Comparison of ENCODE assay signal across 17 mouse cellular contexts in genomic region chr4:149796567-149797219, GRCm38 (mm10). TPM values are rescaled to one million over a fixed set of nuclear protein-coding genes. Genes with fewer than 3 reads are reported as not detected.
A peak's percentile ranks its signal among the peaks of the same experiment; 100 is the strongest.
DNase-seq lines count a peak whose midpoint lies in the region; ATAC-seq lines count a peak whose summit lies in the region.
"Had no signal": no experiment of that assay in that cellular context is flagged by ENCODE, and none has a peak within 500 bp of the region (broad histone marks: within the 10 kb centered on the region; RNA-seq: fewer than 3 reads in every experiment).

No protein-coding gene starts in this region.

- H3K9me3 ChIP-seq in heart, embryonic 12.5 days (replicated peaks), result no peaks in the 10 kb centered on the region
- no peaks in the 10 kb centered on the region for H3K9me3 ChIP-seq in heart, embryonic 10.5 days
- no peaks in the 10 kb centered on the region for H3K9me3 ChIP-seq in liver, embryonic 16.5 days (replicated peaks; ENCODE audit: control insufficient read depth, low read length)
- no peaks in the 10 kb centered on the region for H3K9me3 ChIP-seq in neural tube, embryonic 15.5 days (replicated peaks)
- H3K9me3 ChIP-seq: embryonic facial prominence, embryonic 15.5 days; forebrain, embryonic 12.5 days; hindbrain, embryonic 12.5 days; intestine, embryonic 15.5 days; kidney, embryonic 15.5 days; midbrain, embryonic 12.5 days; stomach, embryonic 15.5 days had no signal

- DNase-seq in heart, embryonic 10.5 days (ENCODE audit: low spot score), result no peak
- DNase-seq in 416B (ENCODE audit: low read depth), result peak; percentile 76
- peak; percentile 50 for DNase-seq in c-Kit-negative CD71-positive TER-119-positive erythroid progenitor cells, embryonic 14.5 days (ENCODE audit: low read depth, low spot score)
- DNase-seq in urinary bladder, postnatal 4 days (ENCODE audit: low spot score in 2 of 2), result no peak
- DNase-seq: adrenal gland, postnatal 25 days; cerebellum, adult 9-10 months had no signal

- H3K4me1 ChIP-seq in heart, embryonic 12.5 days (replicated peaks), result peaks cover 32% of the 10 kb centered on the region
- H3K4me1 ChIP-seq in heart, embryonic 10.5 days, result peaks cover 43% of the 10 kb centered on the region
- H3K4me1 ChIP-seq in liver, embryonic 16.5 days (ENCODE audit: control insufficient read depth, low read depth, low read length), result peaks cover 14% of the 10 kb centered on the region
- peaks cover 9% of the 10 kb centered on the region; the same call in 1 of the 2 replicates for H3K4me1 ChIP-seq in neural tube, embryonic 15.5 days

- no peak overlapping the region for H3K4me3 ChIP-seq in heart, embryonic 12.5 days
- no peak overlapping the region for H3K4me3 ChIP-seq in heart, embryonic 10.5 days
- H3K4me3 ChIP-seq in liver, embryonic 16.5 days (ENCODE audit: low read depth, low read length), result no peak overlapping the region
- H3K4me3 ChIP-seq in neural tube, embryonic 15.5 days (replicated peaks), result no peak overlapping the region
- H3K4me3 ChIP-seq: embryonic facial prominence, embryonic 15.5 days; forebrain, embryonic 12.5 days; hindbrain, embryonic 12.5 days; intestine, embryonic 15.5 days; kidney, embryonic 15.5 days; midbrain, embryonic 12.5 days; stomach, embryonic 15.5 days had no signal

- no peak for ATAC-seq in heart, embryonic 12.5 days (ENCODE audit: insufficient number of reproducible peaks, low FRiP score)
- ATAC-seq in liver, embryonic 16.5 days (ENCODE audit: low read depth), result peak; percentile 66
- ATAC-seq in neural tube, embryonic 15.5 days (ENCODE audit: low FRiP score), result no peak
- ATAC-seq: intestine, embryonic 15.5 days had no signal

- 45% methylated on average over 14 of the region's 14 CpGs for WGBS in heart, embryonic 12.5 days
- WGBS in heart, embryonic 10.5 days, result 50% methylated on average over 14 of the region's 14 CpGs
- WGBS in liver, embryonic 16.5 days (ENCODE audit: insufficient replicate concordance), result 52% methylated on average over 14 of the region's 14 CpGs
- WGBS in neural tube, embryonic 15.5 days, result 76% methylated on average over 14 of the region's 14 CpGs

- no peak overlapping the region for H3K9ac ChIP-seq in heart, embryonic 12.5 days
- no peak overlapping the region; the same call in 1 of the 2 replicates for H3K9ac ChIP-seq in liver, embryonic 16.5 days (ENCODE audit: low read depth, low read length)
- no peak overlapping the region for H3K9ac ChIP-seq in neural tube, embryonic 15.5 days (replicated peaks)
- H3K9ac ChIP-seq: embryonic facial prominence, embryonic 15.5 days; forebrain, embryonic 12.5 days; hindbrain, embryonic 12.5 days; intestine, embryonic 15.5 days; kidney, embryonic 15.5 days; midbrain, embryonic 12.5 days; stomach, embryonic 15.5 days had no signal

- no peak overlapping the region for H3K27ac ChIP-seq in heart, embryonic 12.5 days (ENCODE audit: poor library complexity, severe bottlenecking)
- H3K27ac ChIP-seq in heart, embryonic 10.5 days, result no peak overlapping the region
- H3K27ac ChIP-seq in liver, embryonic 16.5 days (ENCODE audit: low read length), result peak overlapping the region; percentile 71
- no peak overlapping the region for H3K27ac ChIP-seq in neural tube, embryonic 15.5 days (replicated peaks)
- H3K27ac ChIP-seq: embryonic facial prominence, embryonic 15.5 days; forebrain, embryonic 12.5 days; hindbrain, embryonic 12.5 days; intestine, embryonic 15.5 days; kidney, embryonic 15.5 days; midbrain, embryonic 12.5 days; stomach, embryonic 15.5 days had no signal

- H3K27me3 ChIP-seq in heart, embryonic 12.5 days (replicated peaks), result no peaks in the 10 kb centered on the region
- 0 out of 2 replicates have a peak, but pooled peaks cover 2% of the 10 kb centered on the region for H3K27me3 ChIP-seq in heart, embryonic 10.5 days (ENCODE audit: insufficient read depth, poor library complexity, severe bottlenecking)
- no peaks in the 10 kb centered on the region for H3K27me3 ChIP-seq in liver, embryonic 16.5 days (ENCODE audit: control insufficient read depth, insufficient read depth, low read depth, low read length)
- no peaks in the 10 kb centered on the region for H3K27me3 ChIP-seq in neural tube, embryonic 15.5 days (replicated peaks)
- H3K27me3 ChIP-seq: embryonic facial prominence, embryonic 15.5 days; hindbrain, embryonic 12.5 days; intestine, embryonic 15.5 days; kidney, embryonic 15.5 days; stomach, embryonic 15.5 days had no signal

- H3K4me2 ChIP-seq in heart, embryonic 12.5 days, result 0 out of 2 replicates have a peak overlapping the region, but pooled peaks have one; percentile 14
- peak overlapping the region; percentile 34 for H3K4me2 ChIP-seq in liver, embryonic 16.5 days (ENCODE audit: low read depth, low read length)
- H3K4me2 ChIP-seq in neural tube, embryonic 15.5 days, result no peak overlapping the region
- H3K4me2 ChIP-seq: embryonic facial prominence, embryonic 15.5 days; forebrain, embryonic 12.5 days; heart, embryonic 11.5 days; hindbrain, embryonic 12.5 days; intestine, embryonic 15.5 days; kidney, embryonic 15.5 days; midbrain, embryonic 12.5 days; stomach, embryonic 15.5 days had no signal

- no peaks in the 10 kb centered on the region for H3K36me3 ChIP-seq in heart, embryonic 12.5 days
- H3K36me3 ChIP-seq in heart, embryonic 10.5 days, result no peaks in the 10 kb centered on the region
- H3K36me3 ChIP-seq in liver, embryonic 16.5 days (ENCODE audit: control insufficient read depth, insufficient read depth), result no peaks in the 10 kb centered on the region
- H3K36me3 ChIP-seq in neural tube, embryonic 15.5 days, result no peaks in the 10 kb centered on the region
- H3K36me3 ChIP-seq: embryonic facial prominence, embryonic 15.5 days; forebrain, embryonic 12.5 days; hindbrain, embryonic 12.5 days; intestine, embryonic 15.5 days; kidney, embryonic 15.5 days; midbrain, embryonic 12.5 days; stomach, embryonic 15.5 days had no signal

RNA-seq across cellular contexts. Expression of gene Slc25a33, which starts 22.6 kb away (rescaled TPM):
- polyA plus RNA-seq in heart, embryonic 12.5 days (2016; fragmentation: Nextera tagmentation; extraction: Ambion mirVana), result 7.3 and 7.5 TPM in 2 replicates
- polyA plus RNA-seq in heart, embryonic 10.5 days (2016; fragmentation: Nextera tagmentation; extraction: Ambion mirVana), result 9.0 and 15.5 TPM in 2 replicates
- 10.7 and 11.3 TPM in 2 replicates for polyA plus RNA-seq in liver, embryonic 16.5 days (2015; fragmentation: Nextera tagmentation; extraction: Ambion mirVana)
- 35.8 and 46.3 TPM in 2 replicates for polyA plus RNA-seq in neural tube, embryonic 15.5 days (2015; fragmentation: Nextera tagmentation; extraction: Ambion mirVana)

RNA-seq across cellular contexts. Expression of gene Tmem201, which starts 58.8 kb away (rescaled TPM):
- 51.1 and 52.8 TPM in 2 replicates for polyA plus RNA-seq in heart, embryonic 12.5 days (2016; fragmentation: Nextera tagmentation; extraction: Ambion mirVana)
- polyA plus RNA-seq in heart, embryonic 10.5 days (2016; fragmentation: Nextera tagmentation; extraction: Ambion mirVana), result 43.1 and 54.0 TPM in 2 replicates
- 5.4 and 6.5 TPM in 2 replicates for polyA plus RNA-seq in liver, embryonic 16.5 days (2015; fragmentation: Nextera tagmentation; extraction: Ambion mirVana)
- 45.2 and 48.5 TPM in 2 replicates for polyA plus RNA-seq in neural tube, embryonic 15.5 days (2015; fragmentation: Nextera tagmentation; extraction: Ambion mirVana)

Comparison
In these comparisons a context has a peak if more than half of its experiments do, and no peak if none do; other contexts are left out.
1. DNase-seq: peak in 416B (single experiment) and c-Kit-negative CD71-positive TER-119-positive erythroid progenitor cells, embryonic 14.5 days (single experiment); none in heart, embryonic 10.5 days (single experiment) and urinary bladder, postnatal 4 days (0 of 2).